Mouse (Mus musculus): ENCODE measurements around the gene Wbp1. TPM values are rescaled to one million over a fixed set of nuclear protein-coding genes. Genes with fewer than 3 reads are reported as not detected.

The Wbp1 gene
- polyA plus RNA-seq, 1 experiment from 2014 or later = 37.9 TPM

DNA sequence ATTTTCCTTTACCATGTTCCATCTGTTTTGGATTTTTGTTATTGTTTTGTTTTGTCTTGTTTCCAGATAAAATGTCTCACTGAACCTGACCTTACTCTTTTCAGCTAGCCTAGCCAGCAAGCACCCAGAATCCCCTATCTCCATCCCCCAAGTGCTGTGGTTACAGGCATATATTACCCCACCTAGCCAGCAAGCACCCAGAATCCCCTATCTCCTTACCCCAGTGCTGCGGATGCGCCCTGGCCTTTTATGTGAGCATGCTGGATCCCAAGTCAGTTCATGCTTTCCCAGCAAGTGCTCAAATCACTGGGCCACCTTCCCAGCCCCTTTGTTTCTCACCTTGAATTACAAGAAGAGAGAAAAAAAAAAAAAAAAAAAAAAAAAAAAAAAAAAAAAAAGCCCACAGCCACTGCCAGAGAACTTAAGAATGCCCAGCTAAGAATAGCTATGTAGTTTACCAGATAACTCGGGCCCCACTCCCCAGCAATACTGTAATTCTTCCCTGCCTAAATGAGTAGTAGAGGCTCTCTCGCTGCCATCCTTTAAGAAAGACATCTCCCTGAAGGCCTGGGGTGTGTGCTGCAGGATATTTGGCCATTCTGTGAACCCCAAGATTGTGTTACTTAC lies 9.7 kb downstream of the Wbp1 start:
- H3K36me3 ChIP-seq = peaks cover 25% of the 10 kb centered on the region
- no peaks in the 10 kb centered on the region for H3K27me3 ChIP-seq (replicated peaks)
- H3K27ac ChIP-seq = peak overlapping the region; percentile 54
- H3K9ac ChIP-seq = no peak overlapping the region
- no peak overlapping the region for H3K4me3 ChIP-seq
- peak overlapping the region; percentile 80; the same call in 1 of the 2 replicates for H3K4me2 ChIP-seq
- no peaks in the 10 kb centered on the region for H3K9me3 ChIP-seq (replicated peaks)
- peaks cover 73% of the 10 kb centered on the region for H3K4me1 ChIP-seq
- WGBS (ENCODE audit: insufficient replicate concordance) = 55% methylated on average over 4 of the region's 4 CpGs
- no peak for ATAC-seq

DNA sequence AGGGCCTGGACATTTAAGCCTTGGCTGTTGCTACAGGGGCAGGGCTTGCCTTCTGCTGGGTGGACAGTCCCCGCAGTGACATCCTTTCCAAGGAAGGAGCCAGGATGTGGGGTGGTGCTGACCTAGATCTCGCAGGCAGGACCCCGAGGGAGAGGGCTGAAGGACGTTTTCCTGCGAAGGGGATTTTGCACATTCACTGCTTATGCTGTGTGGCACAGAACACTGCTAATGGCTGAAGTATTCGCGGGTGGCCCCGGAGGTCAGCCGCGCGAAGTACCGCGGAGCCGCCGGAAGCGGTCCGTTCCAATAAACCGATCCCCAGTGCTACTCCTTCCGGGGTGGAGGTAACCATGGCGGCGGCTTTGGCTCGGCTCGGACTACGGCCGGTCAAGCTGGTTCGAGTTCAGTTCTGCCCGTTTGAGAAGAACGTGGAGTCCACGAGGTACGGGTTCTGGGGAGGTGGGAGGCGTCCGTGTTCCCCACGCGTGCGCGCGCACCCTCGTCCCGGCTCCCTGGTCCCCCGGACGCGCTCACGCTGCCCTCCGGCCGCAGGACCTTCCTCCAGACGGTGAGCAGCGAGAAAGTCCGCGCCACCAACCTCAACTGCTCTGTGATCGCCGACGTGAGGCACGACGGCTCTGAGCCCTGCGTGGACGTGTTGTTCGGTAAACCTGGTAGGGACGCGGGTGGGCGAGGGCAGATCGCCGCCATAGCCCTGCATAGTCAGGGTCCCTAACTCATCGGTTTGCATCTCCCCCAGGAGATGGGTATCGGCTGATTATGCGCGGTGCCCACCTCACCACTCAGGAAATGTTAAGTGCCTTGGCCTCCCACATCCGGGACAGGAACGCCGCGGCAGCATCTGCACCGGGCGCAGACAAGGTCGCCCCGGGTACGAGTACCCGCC lies 12.3 kb downstream of the Wbp1 start, which contains the start of gene Mrpl53:
Gene Mrpl53, plus strand, starts transcription at position 279 of the 907 bp plus-strand sequence.
- Histone ChIP-seq H3K4me3 (peak within 1 kb of the TSS; percentile 78), H3K9ac (peak within 1 kb of the TSS; percentile 93), H3K27ac (peak within 1 kb of the TSS; percentile 92), H3K4me2 (peak within 1 kb of the TSS; percentile 80), H3K36me3 (peaks cover 42% of the 10 kb centered on the region), H3K9me3 (replicated peaks) (no peaks in the 10 kb centered on the region), H3K27me3 (replicated peaks) (no peaks in the 10 kb centered on the region), H3K4me1 (peaks cover 55% of the 10 kb centered on the region)
- under 1% methylated on average over 76 of the region's 76 CpGs for WGBS (ENCODE audit: insufficient replicate concordance)
- ATAC-seq = peak; percentile 82

DNA sequence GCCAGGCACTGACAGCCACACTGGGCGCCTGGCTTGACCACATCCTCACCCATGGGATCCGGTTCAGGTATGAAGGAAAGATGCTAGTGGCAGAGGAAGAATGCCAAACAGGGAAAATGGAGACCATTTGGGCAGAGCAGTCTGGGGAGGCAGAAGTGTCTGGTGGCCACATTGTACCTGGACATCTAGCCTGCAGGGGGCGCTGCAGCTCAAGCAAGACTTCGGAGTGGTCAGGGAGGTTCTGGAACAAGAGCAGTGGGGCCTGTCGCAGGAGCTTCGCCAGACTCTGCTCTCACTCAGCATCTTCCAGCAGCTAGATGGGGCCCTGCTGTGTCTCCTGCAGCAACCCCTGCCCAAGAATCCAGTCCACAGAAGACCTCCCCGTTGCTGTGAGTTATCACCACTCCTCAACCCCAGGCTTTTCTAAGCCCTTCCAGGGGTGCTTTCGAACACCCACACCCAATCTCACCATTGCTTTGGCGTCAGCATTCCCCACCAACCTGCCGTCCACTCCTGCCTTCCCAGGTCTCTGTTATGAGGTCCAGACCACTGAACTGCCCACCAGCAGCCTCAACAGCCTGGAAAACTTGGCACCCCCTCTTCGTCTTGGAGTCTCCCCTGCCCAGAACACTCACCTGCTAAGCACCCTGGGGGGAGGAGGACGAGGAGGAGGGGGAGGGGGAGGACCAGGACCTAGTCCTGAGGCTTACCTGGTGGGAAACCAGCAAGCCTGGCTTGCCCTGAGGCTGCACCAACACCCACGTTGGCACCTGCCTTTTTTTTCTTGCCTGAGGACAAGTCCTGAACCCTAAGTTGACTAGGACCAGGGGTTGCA lies 13.6 kb downstream of the Wbp1 start:
- Histone ChIP-seq H3K36me3 (peaks cover 48% of the 10 kb centered on the region), H3K9me3 (replicated peaks) (no peaks in the 10 kb centered on the region), H3K9ac (peak overlapping the region; percentile 93), H3K27me3 (replicated peaks) (no peaks in the 10 kb centered on the region), H3K4me3 (peak overlapping the region; percentile 78), H3K27ac (peak overlapping the region; percentile 92), H3K4me2 (peak overlapping the region; percentile 80), H3K4me1 (peaks cover 56% of the 10 kb centered on the region)
- ATAC-seq = peak; percentile 45
- WGBS (ENCODE audit: insufficient replicate concordance) = 35% methylated on average over 13 of the region's 13 CpGs

DNA sequence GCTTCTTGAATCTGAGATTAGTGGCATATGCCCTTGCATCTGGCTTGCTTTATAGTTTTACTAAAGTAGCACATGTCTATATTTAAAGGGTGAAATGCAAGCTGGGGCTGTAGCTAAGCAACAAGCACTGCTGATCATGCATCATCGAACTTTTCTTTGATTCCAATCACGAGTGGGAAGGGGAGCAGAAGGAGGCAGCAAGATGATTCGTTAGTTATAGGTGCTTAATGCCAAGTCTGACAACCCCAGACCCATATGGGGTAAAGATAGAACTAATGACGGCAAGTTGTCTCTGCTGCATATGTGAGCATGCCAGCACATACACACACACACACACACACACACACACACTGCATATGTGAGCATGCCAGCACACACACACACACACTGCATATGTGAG lies 17.2 kb downstream of the Wbp1 start:
- Histone ChIP-seq H3K27ac (no peak overlapping the region), H3K36me3 (peaks cover 32% of the 10 kb centered on the region), H3K4me3 (no peak overlapping the region), H3K4me2 (no peak overlapping the region), H3K9me3 (replicated peaks) (no peaks in the 10 kb centered on the region), H3K27me3 (replicated peaks) (peaks cover 5% of the 10 kb centered on the region), H3K4me1 (peaks cover 44% of the 10 kb centered on the region), H3K9ac (no peak overlapping the region)
- no peak for ATAC-seq
- 81% methylated on average over 4 of the region's 4 CpGs for WGBS (ENCODE audit: insufficient replicate concordance)

DNA sequence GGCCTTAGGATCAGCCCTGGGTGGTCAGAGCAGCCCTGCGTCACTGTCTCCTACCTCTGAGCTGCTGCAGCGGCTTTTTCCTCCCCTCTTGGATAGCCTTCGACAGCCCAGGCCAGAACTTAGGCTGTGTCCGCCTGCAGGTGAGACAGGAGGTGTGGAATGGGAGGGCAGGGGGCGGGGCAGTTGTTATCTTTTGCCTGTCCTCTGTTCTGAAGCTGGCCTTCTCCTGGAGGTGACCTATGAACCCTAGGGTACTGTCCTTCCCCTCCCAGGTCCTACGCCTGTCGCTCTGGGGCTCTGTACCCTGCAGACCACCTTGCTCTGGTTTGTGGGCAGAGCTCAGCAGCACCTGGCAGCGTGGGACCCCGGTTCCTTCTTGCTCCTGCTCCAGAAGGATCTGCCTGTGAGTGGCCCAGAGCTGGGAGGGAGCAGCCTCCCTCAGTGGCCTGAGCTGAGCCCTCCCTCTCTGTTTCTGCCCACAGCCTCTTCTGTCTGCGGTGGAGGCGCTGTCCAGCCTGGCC lies 18.2 kb downstream of the Wbp1 start:
- Histone ChIP-seq H3K9ac (peak overlapping the region; percentile 87), H3K9me3 (replicated peaks) (no peaks in the 10 kb centered on the region), H3K4me1 (peaks cover 39% of the 10 kb centered on the region), H3K36me3 (peaks cover 32% of the 10 kb centered on the region), H3K4me2 (peak overlapping the region; percentile 99), H3K4me3 (peak overlapping the region; percentile 75; the same call in 1 of the 2 replicates), H3K27ac (peak overlapping the region; percentile 83), H3K27me3 (replicated peaks) (peaks cover 14% of the 10 kb centered on the region)
- 63% methylated on average over 11 of the region's 11 CpGs for WGBS (ENCODE audit: insufficient replicate concordance)
- ATAC-seq = no peak

DNA sequence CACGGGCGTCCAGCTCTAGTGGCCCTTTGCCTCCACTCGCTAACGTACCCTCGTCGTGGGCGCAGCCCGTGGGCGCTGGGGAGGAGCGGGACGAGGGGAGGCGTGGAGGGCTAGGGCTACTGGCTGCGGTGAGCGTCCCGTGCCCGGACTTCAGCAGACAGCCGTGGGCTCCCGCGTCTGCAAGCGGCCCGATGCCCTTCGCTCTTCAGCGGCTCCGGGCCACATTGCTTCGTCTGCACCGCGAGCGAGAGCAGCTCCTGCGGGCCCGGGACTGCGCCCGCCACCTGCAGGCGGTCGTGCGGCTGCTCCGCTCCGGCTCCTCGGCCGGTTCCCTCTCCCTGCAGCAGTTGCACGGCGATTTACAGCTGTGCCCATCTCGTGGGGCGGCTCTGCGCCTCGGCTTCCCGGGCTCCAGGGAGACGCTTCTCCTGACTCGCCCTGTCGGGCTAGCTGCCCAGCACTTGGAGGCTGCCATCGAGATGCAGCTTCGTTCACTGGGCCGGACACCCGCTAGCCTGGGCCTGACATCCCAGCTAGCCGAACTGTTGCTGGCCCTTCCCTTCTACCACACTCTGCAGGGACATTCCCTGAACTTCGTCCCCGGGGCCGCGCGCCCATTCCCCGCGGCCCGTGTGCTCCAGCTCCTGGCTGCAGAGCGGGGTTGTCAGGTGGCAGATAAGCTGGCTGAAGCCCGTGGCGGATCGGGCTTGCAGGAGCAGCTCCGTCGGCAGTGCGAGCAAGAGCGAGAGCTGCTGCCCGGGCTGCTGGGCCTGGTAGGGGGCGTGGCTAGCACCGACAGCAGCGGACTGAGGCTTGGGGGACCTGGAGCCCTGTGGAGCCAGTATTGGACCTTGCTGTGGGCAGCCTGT lies 19.4 kb downstream of the Wbp1 start:
- peak overlapping the region; percentile 87 for H3K9ac ChIP-seq
- H3K36me3 ChIP-seq = peaks cover 27% of the 10 kb centered on the region
- peaks cover 19% of the 10 kb centered on the region for H3K27me3 ChIP-seq (replicated peaks)
- ATAC-seq = peak; percentile 73
- peak overlapping the region; percentile 99 for H3K4me2 ChIP-seq
- WGBS (ENCODE audit: insufficient replicate concordance) = under 1% methylated on average over 74 of the region's 74 CpGs
- peak overlapping the region; percentile 75 for H3K4me3 ChIP-seq
- H3K4me1 ChIP-seq = peaks cover 27% of the 10 kb centered on the region
- H3K27ac ChIP-seq = peak overlapping the region; percentile 83
- no peaks in the 10 kb centered on the region for H3K9me3 ChIP-seq (replicated peaks)

DNA sequence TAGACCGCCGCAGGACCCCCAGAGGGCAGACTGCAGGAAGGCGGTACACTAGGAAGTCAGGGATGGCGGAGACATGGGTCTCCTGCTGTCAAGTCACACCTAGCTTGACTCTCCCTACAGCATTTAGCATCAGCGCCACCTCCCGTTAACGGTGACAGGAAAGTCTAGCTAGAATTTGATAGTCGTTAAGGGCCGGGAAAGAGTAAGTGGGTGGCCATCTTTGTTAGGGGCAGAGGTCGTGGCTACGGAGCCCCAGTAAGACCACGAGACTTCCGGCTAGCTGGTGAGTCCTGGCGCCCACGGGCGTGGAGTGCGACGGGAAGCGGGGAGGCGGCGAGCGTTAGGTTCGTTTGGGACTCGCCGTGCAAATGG lies 20.1 kb downstream of the Wbp1 start, which contains the start of the genes Ccdc142 and Gm42688:
Gene Ccdc142, plus strand, starts transcription at position 286 of the 372 bp plus-strand sequence.
Gene Gm42688, plus strand, starts transcription at position 302 of the 372 bp plus-strand sequence.
- Histone ChIP-seq H3K4me3 (peak within 1 kb of the TSS; percentile 75), H3K4me1 (peaks cover 27% of the 10 kb centered on the region), H3K27ac (peak within 1 kb of the TSS; percentile 83), H3K4me2 (peak within 1 kb of the TSS; percentile 99), H3K9me3 (replicated peaks) (no peaks in the 10 kb centered on the region), H3K27me3 (replicated peaks) (peaks cover 21% of the 10 kb centered on the region), H3K36me3 (peaks cover 22% of the 10 kb centered on the region), H3K9ac (peak within 1 kb of the TSS; percentile 87)
- peak; percentile 81 for ATAC-seq
- WGBS (ENCODE audit: insufficient replicate concordance) = under 1% methylated on average over 25 of the region's 25 CpGs

DNA sequence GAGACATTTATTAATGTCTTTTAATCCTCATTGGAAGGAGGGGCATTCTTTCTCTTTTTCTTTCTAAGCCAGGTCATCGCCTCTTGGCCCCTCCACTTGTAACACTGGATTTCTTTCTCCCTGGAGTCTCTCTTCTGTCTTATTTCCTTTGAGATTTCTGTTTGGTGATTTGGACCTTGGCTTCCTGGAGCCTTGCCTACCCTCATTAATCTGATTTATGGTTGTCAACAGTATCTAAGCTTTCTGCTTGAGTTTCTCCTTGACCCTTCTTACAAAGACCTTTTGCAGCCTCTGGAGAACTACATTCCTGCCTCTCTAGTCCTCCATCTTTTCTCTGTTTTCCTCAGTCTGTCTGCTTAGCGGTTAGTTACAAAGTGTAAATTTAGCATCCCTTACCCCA lies 22.9 kb downstream of the Wbp1 start:
- Histone ChIP-seq H3K4me3 (no peak overlapping the region), H3K9ac (no peak overlapping the region), H3K27ac (no peak overlapping the region), H3K4me1 (peaks cover 24% of the 10 kb centered on the region), H3K4me2 (no peak overlapping the region), H3K36me3 (peaks cover 3% of the 10 kb centered on the region), H3K27me3 (replicated peaks) (peaks cover 40% of the 10 kb centered on the region), H3K9me3 (replicated peaks) (no peaks in the 10 kb centered on the region)
- no peak for ATAC-seq
- 69% methylated on average over 2 of the region's 2 CpGs for WGBS (ENCODE audit: insufficient replicate concordance)

DNA sequence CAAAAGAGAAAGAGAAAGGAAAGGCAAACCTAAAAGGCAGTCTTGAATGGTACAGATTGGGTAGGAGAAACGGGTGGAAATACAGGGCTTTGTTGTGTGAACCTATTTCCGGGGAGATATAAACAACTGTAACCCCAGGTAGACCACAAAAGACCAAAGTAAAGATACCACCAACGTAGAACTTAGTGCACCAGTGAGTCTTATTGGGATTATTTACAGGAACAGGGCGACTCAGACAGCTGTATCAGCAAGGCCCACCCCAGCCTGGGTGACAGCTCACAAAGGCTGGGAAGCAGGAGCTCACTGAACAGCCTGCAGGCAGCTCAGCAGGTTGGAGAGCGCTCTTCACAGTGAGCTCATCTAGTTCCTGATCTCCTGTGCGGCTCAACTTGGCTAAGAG lies 25.4 kb downstream of the Wbp1 start:
- Histone ChIP-seq H3K27me3 (replicated peaks) (peaks cover 60% of the 10 kb centered on the region), H3K4me1 (peaks cover 5% of the 10 kb centered on the region), H3K9me3 (replicated peaks) (no peaks in the 10 kb centered on the region), H3K4me3 (no peak overlapping the region), H3K9ac (no peak overlapping the region), H3K27ac (no peak overlapping the region), H3K36me3 (no peaks in the 10 kb centered on the region), H3K4me2 (no peak overlapping the region)
- no peak for ATAC-seq
- 37% methylated on average over 6 of the region's 6 CpGs for WGBS (ENCODE audit: insufficient replicate concordance)

DNA sequence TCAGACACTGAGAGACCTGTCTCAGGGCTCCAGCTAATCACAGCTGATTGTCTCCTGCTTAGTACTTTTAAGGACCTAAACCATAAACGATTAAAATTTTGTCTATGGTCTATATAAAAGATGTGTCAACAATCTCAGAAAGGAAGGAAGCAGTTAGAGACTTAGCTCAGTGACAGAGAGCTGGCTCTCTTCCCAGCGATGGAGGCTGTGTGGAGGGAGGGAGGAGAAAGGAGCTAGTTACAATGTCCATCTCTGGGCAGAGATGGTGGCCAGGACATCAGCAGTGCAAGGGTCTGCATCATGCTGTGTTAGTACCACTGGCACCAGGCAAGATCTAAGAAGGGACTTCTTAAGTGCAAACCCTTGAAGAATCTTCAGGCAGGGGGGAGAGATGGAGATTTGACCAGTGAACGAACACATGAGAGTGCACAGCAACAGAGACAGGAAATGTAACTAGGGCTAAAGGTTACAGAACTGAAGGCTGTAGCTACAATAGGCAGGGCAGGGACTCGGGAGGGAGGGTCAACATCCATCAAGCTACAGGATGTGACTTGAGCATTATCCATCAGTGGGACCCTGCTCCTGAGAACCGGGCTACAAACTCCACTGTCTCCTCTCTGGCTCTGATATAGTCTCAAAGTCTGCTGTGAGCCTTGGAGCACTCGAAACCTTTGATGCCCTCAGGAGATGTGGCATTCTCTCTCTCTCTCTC lies 28.8 kb downstream of the Wbp1 start:
- Histone ChIP-seq H3K9ac (no peak overlapping the region), H3K4me2 (no peak overlapping the region), H3K27ac (no peak overlapping the region), H3K4me3 (no peak overlapping the region), H3K9me3 (replicated peaks) (no peaks in the 10 kb centered on the region), H3K4me1 (no peaks in the 10 kb centered on the region; the same call in 1 of the 2 replicates), H3K27me3 (replicated peaks) (peaks cover 80% of the 10 kb centered on the region), H3K36me3 (no peaks in the 10 kb centered on the region)
- no peak for ATAC-seq
- 19% methylated on average over 6 of the region's 6 CpGs for WGBS (ENCODE audit: insufficient replicate concordance)

Data from liver, embryonic 12.5 days (tissue).